Mouse (Mus musculus) adrenal gland, adult 2 months (tissue): ENCODE results near the gene Gm9817. TPM values are rescaled to one million over a fixed set of nuclear protein-coding genes. Genes with fewer than 3 reads are reported as not detected.
"Not testable (repeated sequence)": the region's sequence is repeated elsewhere in the genome, so short reads cannot be mapped to it uniquely, and the experiment has no call there.

ENCODE experiments used
- DNase-seq: peaks from one replicate; pipeline ENCODE4 v3.0.0; 2021
- long read RNA-seq: library from polyadenylated mRNA; stranded (forward); transcript quantifications from one replicate; pipeline ENCODE4 v2.0.0, GENCODE M21; 2021
- polyA plus RNA-seq: library from polyadenylated mRNA; depleted of rRNA; stranded (reverse); fragments of >200 nt; gene quantifications from 2 replicates; pipeline ENCODE4 v1.2.3, GENCODE M21; 2012; rRNA removed
- total RNA-seq, 2 experiments: library from RNA; stranded (reverse); gene quantifications; 2 replicates each; pipeline ENCODE4 v1.2.3; 2021

Gm9817 gene
- under 1 TPM in 1 of 2 experiments, not detected in 1; 0.28 TPM for total RNA-seq
- 0.34 and 0.37 TPM in 2 replicates for polyA plus RNA-seq
- long read RNA-seq, result 0 reads

GRCm38 (mm10) chr13:45078392-45078791, at the start of gene Gm9817:
Gm9817 (plus strand) TSS chr13:45078692.
- DNase-seq, result not testable (repeated sequence)

- no peak for DNase-seq
Observed at GRCm38 (mm10) chr13:45029791-45030190, 48.7 kb upstream of the Gm9817 start.

- peak; percentile 87 for DNase-seq
Observed at GRCm38 (mm10) chr13:45030830-45031229, 47.7 kb upstream of the Gm9817 start.

GRCm38 (mm10) chr13:45031314-45031713, 47.2 kb upstream of the Gm9817 start:
- no peak for DNase-seq

DNA sequence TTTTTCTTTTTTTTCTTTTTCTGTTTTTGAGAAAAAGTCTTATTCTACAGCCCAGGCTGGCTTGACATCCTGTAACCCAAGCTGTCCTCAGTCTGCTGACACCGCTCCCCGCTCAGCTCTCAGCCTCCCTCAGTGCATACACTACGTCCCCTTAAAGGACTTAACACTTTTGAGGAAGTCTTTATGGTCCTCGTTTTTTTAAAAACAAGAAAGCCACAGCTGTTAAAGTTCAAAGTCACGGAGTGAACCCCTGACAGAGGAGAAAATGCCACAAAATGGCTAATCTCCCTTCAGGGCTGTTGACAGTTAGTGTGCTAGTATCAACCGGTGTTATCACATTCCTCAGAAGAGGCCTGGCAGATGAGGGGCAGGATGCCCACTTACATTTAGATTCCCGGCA, 46.7 kb upstream of the Gm9817 start:
- no peak for DNase-seq

DNA sequence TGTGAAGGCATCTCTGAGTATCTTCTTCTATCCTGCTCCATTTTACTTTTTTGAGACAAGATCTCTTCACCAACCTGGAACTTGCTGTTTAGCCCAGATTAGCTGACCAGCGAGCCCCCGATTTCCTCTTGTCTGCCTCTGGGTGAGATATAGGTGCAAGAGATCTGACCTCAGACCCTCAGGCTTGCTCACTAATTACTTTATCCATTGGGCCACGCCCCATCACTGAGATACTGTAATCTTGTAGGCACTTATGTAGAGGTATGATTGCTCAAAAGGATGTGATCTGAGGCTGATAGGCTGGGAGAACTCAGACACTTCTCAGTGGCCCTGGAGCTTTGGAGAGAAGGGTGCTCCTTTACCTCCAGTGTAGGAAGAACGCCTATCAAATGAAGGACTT, 46.0 kb upstream of the Gm9817 start:
- no peak for DNase-seq

DNA sequence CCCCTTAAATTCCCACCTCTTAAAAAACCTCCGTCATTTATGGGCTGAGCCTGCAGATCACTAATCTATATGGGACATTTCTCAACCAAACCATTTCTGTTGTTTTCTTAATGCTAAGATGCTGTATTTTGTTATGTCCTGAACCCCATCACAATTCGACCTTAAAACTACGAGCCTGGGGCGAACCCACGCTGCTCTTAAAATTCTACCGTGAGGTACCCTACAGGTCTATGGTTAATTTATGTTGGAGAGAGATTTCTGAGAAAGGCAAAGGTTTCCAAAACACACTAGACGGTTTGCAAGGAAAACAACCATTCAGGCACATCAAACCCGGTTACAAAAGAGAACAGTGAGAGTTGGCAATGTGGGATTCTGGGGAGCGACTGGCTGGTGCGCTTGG, 45.1 kb upstream of the Gm9817 start:
- no peak for DNase-seq

DNA sequence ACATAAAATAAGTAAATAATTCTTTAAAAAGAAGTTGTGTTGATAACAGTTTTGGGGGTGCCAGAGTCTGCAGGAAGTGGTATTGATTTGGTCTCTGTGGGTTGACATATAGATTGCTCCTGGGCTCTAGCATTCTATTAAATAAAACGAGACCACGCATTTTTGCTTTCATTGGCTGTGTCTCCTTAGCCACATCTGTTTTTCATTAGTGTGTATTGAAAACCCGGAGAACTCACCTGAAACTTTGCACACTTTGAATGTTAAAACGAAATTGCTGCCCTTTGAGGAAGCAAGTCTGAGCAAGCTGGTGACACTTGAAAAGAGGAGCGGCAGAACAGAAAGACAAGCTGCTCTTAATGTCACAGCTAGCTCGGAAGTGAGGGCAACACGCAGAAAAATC, 43.7 kb upstream of the Gm9817 start:
- DNase-seq, result no peak

DNA sequence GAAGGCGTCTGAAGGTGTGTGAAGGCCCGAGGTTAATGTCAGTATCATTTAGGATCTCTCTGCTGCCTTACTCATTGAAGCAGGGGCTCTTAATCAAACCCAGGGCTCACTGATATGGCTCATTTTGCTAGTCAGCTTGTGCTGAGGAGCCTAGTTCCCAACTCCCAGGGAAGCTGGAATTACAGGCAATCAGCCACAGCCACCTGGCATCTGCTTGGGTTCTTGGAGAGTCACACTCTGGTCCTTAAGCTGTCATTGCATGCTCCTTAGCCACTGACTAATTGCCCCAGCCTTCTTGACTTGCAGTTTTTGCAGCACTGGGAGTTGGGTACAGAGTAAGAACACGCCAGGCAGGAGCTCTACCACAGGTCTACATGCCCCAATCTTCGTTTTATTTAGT, 42.1 kb upstream of the Gm9817 start:
- no peak for DNase-seq

DNA sequence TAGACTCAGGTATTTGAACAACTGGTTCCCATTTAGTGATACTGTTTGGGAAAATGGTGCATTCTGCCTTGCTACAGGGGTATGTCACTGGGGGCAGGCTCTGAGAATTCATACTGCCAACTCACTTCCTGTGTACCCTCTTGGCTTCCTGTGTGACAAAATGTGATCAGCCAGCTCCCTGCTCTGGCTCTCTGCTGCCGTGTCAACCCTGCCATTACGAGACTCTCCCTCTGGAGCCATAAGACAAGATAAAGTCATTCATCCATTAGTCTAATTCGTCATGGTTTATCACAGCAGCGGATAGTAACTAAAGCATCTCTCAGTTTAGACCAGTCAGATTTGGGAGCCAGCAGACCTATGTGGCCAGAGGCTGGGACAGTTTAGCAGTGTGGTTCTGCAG, 38.3 kb upstream of the Gm9817 start:
- DNase-seq, result no peak

- no peak for DNase-seq
Observed at GRCm38 (mm10) chr13:45040741-45041140, 37.8 kb upstream of the Gm9817 start.

DNA sequence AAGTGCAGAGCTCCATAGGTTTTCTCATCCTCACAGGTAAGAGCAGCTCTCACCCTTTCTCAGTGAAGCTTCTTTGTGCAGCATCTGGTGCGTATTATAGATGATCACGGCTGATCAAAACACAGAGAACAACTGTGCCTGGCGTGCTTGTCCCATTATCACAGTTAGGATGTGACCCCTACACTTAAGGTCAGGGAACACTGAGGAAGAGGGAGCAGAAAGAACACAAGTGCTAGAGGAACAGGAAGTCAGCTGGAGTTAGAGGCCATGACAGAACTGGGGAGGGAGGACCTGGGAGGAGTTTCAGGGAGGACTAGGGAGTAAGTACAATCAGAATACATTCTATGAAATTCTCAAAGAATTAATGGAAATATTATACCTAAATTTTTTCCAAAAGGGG, 35.0 kb upstream of the Gm9817 start:
- no peak for DNase-seq

DNA sequence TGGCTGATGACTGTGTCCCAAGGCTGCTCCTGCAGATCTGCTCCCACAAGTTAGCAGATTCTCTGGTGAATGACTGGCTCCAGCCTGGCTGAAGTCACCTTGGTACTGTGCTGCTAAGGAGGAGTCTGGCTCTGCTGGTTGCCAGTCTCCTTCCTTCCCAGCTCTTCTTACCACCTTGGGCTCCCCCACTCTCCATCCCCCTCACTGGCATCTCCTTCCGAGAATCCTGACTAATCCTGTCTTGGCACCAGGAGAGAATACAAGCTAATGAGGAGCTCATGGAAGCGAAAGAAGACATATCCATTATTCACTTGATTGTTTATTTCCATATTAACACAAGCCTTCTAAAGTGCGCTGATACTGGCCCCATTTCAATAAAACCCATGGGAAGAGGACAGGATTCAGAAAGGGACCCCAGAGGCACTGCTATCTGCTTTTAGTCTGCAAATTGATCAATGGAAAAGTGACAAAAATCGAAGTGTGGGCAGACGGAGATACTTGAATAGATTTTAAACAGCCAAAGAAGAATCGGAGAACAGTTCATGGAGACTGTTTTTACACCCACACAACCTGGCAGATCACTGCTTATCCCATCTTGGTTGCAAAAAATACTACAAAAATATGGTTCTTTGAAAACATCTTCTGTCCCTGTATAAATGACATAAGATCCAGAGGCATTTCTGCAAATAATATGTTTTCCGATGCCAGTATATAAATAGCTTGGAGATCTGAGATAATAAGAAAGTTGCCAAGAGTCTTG, 29.1 kb upstream of the Gm9817 start:
- no peak for DNase-seq

- no peak for DNase-seq
Observed at GRCm38 (mm10) chr13:45052805-45053204, 25.7 kb upstream of the Gm9817 start.

- no peak for DNase-seq
Observed at GRCm38 (mm10) chr13:45053843-45054242, 24.6 kb upstream of the Gm9817 start.

- no peak for DNase-seq
Observed at GRCm38 (mm10) chr13:45059206-45059605, 19.3 kb upstream of the Gm9817 start.

DNA sequence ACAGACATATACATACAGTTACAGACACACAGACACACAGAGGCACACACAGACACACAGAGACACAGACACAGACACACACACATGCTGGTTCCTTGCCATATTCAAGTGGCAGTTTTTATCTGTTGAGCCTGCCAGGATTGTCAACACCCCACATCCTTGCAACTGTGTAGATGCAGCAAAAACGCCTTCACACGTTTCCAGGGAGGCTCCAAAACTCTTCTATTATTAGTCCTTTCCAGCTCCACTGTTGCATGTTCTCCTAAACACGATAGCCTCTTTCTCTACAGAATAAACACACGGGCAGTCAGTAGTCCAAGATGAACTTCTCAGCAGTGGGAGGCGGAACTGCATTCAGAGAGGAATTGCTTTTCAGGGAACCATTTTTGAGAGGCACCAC, 15.3 kb upstream of the Gm9817 start:
- DNase-seq, result no peak

DNA sequence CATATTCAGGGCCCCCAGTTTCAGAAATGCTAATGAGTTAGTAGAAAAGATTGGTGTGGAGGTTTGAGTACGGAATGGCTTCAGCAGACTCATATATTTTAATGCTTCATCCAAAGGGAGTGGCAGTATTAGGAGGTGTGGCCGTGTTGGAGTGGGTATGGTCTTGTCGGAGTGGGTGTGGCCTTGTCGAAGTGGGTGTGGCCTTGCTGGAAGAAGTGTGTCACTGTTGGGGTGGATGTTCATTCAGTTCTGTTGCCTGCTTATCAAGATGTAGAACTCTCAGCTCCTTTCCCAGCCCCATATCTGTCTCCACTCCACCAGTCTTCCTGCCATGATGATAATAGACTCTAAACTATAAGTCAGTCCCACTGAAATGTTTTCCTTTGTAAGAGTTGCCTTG, 13.5 kb upstream of the Gm9817 start:
- no peak for DNase-seq

DNA sequence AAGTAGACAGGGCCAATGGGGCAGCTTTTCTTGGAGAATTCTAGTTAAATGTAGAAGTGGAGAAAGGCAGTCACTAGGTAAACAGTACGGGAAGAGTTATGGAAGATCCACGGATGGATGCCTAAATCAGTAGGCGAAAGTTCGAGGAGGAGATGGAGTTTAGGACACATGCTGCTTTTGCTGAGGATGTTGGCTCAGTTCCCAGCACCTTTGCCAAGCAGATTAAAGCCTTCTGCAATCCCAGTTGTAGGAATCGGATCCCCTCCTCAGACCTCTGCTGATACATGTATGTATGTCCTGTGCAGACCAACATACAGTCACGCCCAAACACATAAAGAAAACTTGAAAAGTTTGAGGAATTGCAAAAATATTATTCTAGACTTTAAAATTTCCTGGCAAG, 8.1 kb upstream of the Gm9817 start:
- no peak for DNase-seq

GRCm38 (mm10) chr13:45075012-45075411, 3.5 kb upstream of the Gm9817 start:
- DNase-seq, result no peak

DNA sequence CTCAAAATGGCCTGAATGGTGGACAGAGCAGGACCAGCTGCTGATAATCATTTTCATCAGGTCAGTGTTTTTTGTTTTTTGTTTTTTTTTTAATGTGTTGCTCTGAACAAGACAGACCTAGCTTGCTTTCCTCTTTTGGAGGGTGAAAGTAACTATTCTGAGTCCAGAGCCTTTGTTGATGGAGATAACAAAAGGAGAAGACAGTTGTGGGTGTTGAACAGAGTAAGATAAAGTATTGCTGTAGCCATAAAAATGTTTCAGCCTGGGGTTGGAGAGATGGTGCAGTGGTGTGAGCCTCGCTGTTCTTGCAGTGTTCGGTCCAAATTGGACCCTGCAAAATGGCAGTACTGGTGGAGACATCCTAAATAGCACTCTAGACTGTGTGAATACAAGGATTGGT, 2.8 kb upstream of the Gm9817 start:
- DNase-seq, result no peak

DNA sequence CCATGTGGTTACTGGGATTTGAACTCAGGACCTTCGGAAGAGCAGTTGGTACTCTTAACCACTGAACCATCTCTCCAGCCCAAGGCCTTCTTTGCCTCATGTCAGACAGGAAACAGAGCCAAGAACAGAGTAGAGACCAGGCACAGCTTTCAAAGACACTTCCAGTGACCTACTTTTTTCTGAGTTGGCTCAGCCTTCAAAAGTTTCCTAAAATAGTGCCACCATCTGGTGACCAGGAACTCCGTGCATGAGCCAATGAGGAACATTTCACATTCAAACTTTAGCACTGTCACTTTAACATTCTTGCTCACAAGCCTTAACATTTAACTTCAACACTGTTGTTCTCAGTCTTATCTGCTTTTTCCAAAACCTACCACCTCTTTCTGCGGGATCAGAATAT, 2.3 kb downstream of the Gm9817 start:
- no peak for DNase-seq

- DNase-seq, result peak; percentile 65
Observed at GRCm38 (mm10) chr13:45083696-45084095, 5.2 kb downstream of the Gm9817 start.

GRCm38 (mm10) chr13:45088796-45089221, 10.3 kb downstream of the Gm9817 start:
- no peak for DNase-seq
